Mouse (Mus musculus) cortical plate, adult 2 months (tissue): ENCODE results near the gene Diras2.

ENCODE experiments used
- CTCF ChIP-seq: fragments of 200-500 bp; IDR thresholded peaks from 2 replicates; pipeline ENCODE4 v1.5.1; 2011; ENCODE audit warnings: mild to moderate bottlenecking, control low read depth, low read length; ENCODE audit not compliant: insufficient read depth; ENCODE audit errors: extremely low read depth
- POLR2A ChIP-seq: fragments of 200-500 bp; IDR thresholded peaks from 2 replicates; pipeline ENCODE4 v1.6.1; 2011; ENCODE audit warnings: mild to moderate bottlenecking, low read length, control low read depth; ENCODE audit not compliant: insufficient read depth; ENCODE audit errors: extremely low read depth

DNA sequence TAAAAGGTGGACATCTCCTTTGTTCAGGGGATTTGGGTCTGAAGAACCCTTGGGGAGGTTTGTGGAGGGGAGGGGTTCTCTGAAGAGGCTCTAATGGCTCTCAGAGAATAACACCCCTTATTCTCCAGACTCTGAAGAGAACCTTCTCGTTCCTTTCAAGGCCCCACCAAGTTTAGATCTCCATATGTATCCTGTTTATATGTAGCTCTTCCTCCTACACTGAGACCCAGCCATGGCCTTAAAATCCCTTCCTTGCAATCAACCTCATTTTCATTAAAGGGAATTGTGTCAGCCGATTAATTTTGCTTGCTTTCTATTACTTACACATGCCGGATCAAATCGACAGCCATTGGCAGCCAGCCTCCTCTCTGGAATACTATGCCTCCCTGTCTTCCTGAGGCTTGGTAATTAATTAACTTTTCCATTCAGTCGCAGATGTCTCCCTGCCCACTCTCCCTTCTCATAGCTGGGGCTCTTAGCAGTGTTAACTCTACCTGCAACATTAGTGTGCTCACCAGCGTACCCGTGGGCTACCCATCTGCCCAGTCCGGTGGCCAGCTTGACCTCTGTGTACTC is 38.2 kb upstream of the Diras2 start:
- no peak for TF ChIP-seq CTCF
- TF ChIP-seq POLR2A: no peak
